Mouse (Mus musculus) right cerebral cortex, adult 18-20 months (tissue): ENCODE measurements around the gene Gm20906.
"Not testable (repeated sequence)": the region's sequence is repeated elsewhere in the genome, so short reads cannot be mapped to it uniquely, and the experiment has no call there.

ENCODE experiments used
- DNase-seq: peaks from one replicate; pipeline ENCODE4 v3.0.0; 2022; ENCODE audit warnings: mixed read lengths

Gm20906 gene

GRCm38 (mm10) chrY:87550666-87551065 is at the start of gene Gm20906:
Gm20906 (plus strand) TSS chrY:87550966.
- not testable (repeated sequence) for DNase-seq
